Mouse (Mus musculus): ENCODE results near the gene Casp9. TPM values are rescaled to one million over a fixed set of nuclear protein-coding genes. Genes with fewer than 3 reads are reported as not detected.
A peak's percentile ranks its signal among the peaks of the same experiment; 100 is the strongest.

Casp9 gene
- polyA plus RNA-seq, 1 experiment, result not detected

DNA sequence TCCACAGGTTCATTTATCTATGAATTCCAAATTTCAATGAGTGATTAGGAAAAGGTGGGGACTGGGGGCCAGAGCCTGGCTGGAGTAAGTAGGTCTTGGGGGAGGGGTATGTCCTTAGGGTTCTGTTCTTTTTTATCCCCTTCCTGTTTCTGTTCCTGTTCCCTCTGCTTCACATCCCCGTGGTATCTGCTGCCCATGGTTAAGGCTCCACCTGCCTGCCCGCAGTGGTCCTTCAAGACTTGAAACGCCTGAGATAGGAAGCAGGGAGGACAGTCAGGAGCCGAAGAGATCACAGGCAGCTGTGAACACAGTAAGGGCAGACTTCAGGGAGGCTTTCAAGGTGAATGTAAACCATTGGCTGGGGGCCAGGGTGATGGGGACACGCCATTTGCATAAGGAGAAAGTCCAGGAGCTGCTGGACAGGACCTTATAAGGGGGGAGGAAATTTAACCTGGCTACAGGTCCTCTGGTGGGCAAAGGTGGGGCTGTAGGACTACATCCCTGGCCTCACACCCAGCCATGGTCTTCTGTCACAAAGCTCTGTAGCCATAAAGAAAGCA lies 41.2 kb downstream of the Casp9 start:
- Histone ChIP-seq H3K27ac (ENCODE audit: insufficient read depth, low read depth, low read length) (0 out of 2 replicates have a peak overlapping the region, but pooled peaks have one; percentile 46), H3K4me1 (ENCODE audit: control insufficient read depth, insufficient read depth, low read length) (peaks cover 21% of the 10 kb centered on the region), H3K4me3 (ENCODE audit: insufficient read depth, low read depth, low read length) (no peak overlapping the region)
- TF ChIP-seq CTCF (IDR thresholded peaks at IDR 0.05; ENCODE audit: insufficient read depth, low read depth, low read length), result no peak
- no peak for TF ChIP-seq POLR2A (IDR thresholded peaks at IDR 0.05; ENCODE audit: insufficient read depth, low read depth, low read length)
- 72% methylated on average over 5 of the region's 5 CpGs for WGBS

DNA sequence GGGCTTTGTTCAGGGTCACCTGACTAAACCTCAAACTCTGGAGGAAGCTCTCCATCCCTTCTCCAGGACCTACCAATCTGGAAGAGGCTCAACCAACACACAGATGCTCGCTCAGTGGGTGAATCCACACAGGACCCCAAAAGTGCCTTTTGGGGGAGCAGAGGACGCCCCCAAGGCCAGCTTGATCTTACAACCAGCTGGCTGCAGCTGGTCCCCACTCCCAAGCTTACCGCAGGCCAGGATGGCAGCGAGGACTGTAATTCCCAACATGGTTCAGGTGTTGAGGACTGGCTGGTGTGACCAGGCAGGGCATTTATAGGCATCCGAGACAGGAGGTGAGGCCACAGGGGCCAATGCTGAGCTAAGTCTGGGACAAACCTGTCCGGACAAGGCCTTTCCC lies 52.6 kb downstream of the Casp9 start, which contains the start of gene Ctrc:
Ctrc (minus strand) TSS at position 361 of the 400 bp plus-strand sequence.
- no peak within 1 kb of the TSS for H3K27ac ChIP-seq (ENCODE audit: insufficient read depth, low read depth, low read length)
- 89% methylated on average over 6 of the region's 6 CpGs for WGBS
- TF ChIP-seq CTCF (IDR thresholded peaks at IDR 0.05; ENCODE audit: insufficient read depth, low read depth, low read length), result no peak
- no peak for TF ChIP-seq POLR2A (IDR thresholded peaks at IDR 0.05; ENCODE audit: insufficient read depth, low read depth, low read length)
- H3K4me1 ChIP-seq (ENCODE audit: control insufficient read depth, insufficient read depth, low read length), result no peaks in the 10 kb centered on the region
- no peak within 1 kb of the TSS for H3K4me3 ChIP-seq (ENCODE audit: insufficient read depth, low read depth, low read length)

DNA sequence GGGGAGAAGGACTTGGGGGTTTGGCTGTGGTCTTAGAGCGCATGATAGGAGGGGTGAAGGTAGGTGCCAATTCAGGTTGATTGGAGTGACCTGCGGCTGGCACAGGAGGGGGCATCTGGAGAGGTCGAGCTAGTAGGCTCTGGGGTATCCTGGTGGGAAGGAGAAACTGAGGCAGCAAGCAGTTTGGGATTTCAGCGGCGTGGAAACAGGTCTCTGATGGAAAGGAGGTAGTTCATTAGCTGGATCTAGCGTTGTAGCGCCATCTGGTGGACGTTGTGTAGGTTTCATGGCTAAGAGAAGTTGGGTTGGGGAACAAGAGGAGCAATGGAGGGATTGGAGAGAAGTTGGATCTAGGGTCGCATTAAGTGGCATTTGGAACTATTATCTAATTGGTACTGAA lies 60.0 kb downstream of the Casp9 start:
- TF ChIP-seq CTCF (IDR thresholded peaks at IDR 0.05; ENCODE audit: insufficient read depth, low read depth, low read length) (no peak), POLR2A (IDR thresholded peaks at IDR 0.05; ENCODE audit: insufficient read depth, low read depth, low read length) (no peak)
- peaks cover 7% of the 10 kb centered on the region for H3K4me1 ChIP-seq (ENCODE audit: control insufficient read depth, insufficient read depth, low read length)
- 48% methylated on average over 9 of the region's 9 CpGs for WGBS
- H3K27ac ChIP-seq (ENCODE audit: insufficient read depth, low read depth, low read length), result no peak overlapping the region
- no peak overlapping the region for H3K4me3 ChIP-seq (ENCODE audit: insufficient read depth, low read depth, low read length)

DNA sequence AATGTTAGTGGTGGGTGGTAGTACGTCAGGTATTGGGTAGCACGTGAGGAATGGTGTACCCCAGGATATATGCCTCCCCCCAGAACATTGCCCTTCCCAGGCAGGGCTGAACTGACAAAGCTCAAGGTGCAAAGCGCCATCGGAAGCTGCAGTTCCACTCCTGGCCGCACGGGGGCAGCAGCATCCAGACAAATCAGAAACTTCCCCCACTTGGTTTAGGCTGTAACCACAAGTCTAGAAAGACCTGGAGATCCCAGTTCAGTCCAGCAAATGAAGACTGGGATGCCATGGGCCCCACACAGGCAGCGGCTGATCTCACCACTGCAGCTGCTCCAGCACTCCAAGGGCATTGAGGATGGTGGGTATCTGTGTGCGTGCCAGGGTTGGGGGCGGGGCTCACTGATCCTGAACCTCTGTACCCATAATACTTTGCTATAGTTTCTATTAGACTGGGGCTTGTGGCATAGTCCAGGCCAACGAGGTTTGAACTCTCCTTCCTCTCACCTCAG lies 64.1 kb downstream of the Casp9 start:
- Histone ChIP-seq H3K4me3 (ENCODE audit: insufficient read depth, low read depth, low read length) (no peak overlapping the region), H3K4me1 (ENCODE audit: control insufficient read depth, insufficient read depth, low read length) (peaks cover 12% of the 10 kb centered on the region), H3K27ac (ENCODE audit: insufficient read depth, low read depth, low read length) (no peak overlapping the region)
- 10% methylated on average over 10 of the region's 10 CpGs for WGBS
- TF ChIP-seq POLR2A (IDR thresholded peaks at IDR 0.05; ENCODE audit: insufficient read depth, low read depth, low read length), result no peak
- TF ChIP-seq CTCF (IDR thresholded peaks at IDR 0.05; ENCODE audit: insufficient read depth, low read depth, low read length), result peak; percentile 94

DNA sequence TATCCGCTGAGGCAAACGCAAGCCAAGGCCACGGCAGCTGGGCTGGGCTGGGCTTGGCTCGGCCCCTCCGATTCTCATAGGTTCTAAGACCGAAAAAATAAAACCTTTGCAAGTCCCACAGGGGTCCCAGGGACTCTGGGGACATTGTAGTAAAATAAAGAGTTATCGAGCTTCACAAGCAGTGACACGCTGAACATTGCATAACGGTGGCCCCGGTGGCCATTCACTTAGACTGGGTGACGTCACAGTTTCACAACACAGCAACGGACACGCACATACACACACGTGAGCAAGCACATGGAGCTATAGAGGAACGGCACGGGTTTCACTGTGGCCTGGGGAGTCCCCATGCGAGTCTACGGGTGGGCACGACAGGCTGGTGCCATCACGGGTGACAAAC lies 65.1 kb downstream of the Casp9 start:
- 80% methylated on average over 20 of the region's 20 CpGs for WGBS
- TF ChIP-seq POLR2A (IDR thresholded peaks at IDR 0.05; ENCODE audit: insufficient read depth, low read depth, low read length), result no peak
- no peak for TF ChIP-seq CTCF (IDR thresholded peaks at IDR 0.05; ENCODE audit: insufficient read depth, low read depth, low read length)
- H3K4me1 ChIP-seq (ENCODE audit: control insufficient read depth, insufficient read depth, low read length), result peaks cover 19% of the 10 kb centered on the region
- H3K4me3 ChIP-seq (ENCODE audit: insufficient read depth, low read depth, low read length), result no peak overlapping the region
- no peak overlapping the region for H3K27ac ChIP-seq (ENCODE audit: insufficient read depth, low read depth, low read length)

DNA sequence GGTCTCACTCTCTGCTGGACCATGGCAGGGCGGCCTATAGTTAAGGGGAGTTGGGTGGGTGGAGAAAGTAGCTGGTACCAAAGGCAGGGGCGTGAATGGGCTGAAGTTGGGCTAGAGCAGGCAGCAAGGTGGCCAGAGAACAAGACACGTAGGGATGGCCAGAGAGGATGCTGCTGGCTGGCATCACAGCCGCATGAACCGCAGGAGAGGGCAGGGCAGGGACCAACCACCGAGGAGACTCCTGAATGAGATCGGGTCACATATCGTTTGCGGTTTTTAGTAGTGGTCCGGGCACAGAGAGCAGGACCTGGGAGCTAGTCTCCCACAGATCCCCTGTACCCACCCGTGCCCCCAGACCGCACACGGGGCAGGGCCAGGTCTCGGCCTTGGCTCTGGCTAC lies 65.9 kb downstream of the Casp9 start:
- 95% methylated on average over 14 of the region's 14 CpGs for WGBS
- TF ChIP-seq CTCF (IDR thresholded peaks at IDR 0.05; ENCODE audit: insufficient read depth, low read depth, low read length), result no peak
- TF ChIP-seq POLR2A (IDR thresholded peaks at IDR 0.05; ENCODE audit: insufficient read depth, low read depth, low read length), result no peak
- Histone ChIP-seq H3K4me3 (ENCODE audit: insufficient read depth, low read depth, low read length) (no peak overlapping the region), H3K4me1 (ENCODE audit: control insufficient read depth, insufficient read depth, low read length) (peaks cover 25% of the 10 kb centered on the region), H3K27ac (ENCODE audit: insufficient read depth, low read depth, low read length) (no peak overlapping the region)

DNA sequence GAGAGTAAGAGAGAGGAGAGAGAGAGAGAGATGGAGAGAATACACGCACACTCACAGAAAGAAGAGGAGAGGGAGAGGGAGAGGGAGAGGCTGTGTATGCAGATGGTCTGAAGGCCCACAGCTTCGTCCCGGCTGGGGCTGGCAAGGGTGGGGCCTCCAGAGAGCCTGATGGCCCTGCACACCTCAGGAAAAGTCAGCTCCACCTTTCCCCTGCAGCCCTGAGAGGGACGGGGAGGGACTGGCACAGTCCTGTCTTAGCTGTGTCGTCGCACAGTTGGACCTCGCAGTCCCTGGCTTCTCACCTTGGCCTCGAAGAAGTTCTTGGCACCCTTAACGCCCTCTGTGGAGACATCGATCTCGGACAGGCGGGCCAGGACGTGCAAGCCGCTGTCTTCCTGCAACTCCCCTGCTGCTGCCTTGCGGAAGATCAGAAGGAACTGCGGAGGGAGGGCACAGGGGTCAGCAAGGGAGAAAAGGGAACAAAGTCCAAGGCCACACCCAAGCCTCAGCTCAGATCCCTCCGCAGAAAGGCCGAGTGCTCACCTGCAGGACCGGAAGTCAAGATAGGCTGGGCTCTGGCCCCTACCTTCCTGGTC lies 66.9 kb downstream of the Casp9 start:
- no peak for TF ChIP-seq POLR2A (IDR thresholded peaks at IDR 0.05; ENCODE audit: insufficient read depth, low read depth, low read length)
- TF ChIP-seq CTCF (IDR thresholded peaks at IDR 0.05; ENCODE audit: insufficient read depth, low read depth, low read length), result no peak
- H3K27ac ChIP-seq (ENCODE audit: insufficient read depth, low read depth, low read length), result no peak overlapping the region
- WGBS, result 83% methylated on average over 19 of the region's 19 CpGs

DNA sequence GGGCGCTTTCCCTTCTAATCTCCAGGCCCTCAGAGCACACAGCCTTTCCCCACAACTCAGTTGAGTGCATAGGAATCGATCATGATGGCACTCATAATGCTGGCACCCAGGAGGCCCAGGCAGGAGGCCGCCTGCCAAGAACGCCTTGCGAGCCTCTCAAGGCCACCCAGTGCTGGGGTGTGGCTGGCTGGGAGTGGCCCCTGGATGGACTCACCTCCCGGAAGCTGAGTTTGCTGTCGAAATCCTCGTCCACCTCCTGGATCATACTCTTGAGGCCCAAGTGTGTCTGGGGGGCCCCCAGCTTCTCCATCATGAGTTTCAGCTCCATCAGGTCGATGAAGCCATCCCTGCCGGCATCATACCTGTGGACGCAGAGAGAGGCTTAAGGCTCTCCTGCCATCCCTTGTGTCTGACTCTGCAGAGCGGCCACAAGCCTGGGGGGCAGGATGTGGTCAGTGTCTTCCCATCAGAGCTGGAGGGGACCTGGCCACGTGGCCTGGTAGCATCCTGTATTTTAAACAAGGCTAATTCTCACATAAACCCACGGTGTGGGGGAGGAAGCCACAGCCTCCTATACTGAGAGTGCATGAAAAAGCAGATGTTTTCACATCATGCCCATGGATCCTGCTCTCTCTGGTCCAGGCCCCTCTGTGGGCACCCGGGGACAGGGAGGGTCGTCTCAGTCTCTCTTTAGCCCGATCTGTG lies 68.3 kb downstream of the Casp9 start:
- no peak overlapping the region for H3K27ac ChIP-seq (ENCODE audit: insufficient read depth, low read depth, low read length)
- H3K4me3 ChIP-seq (ENCODE audit: insufficient read depth, low read depth, low read length), result no peak overlapping the region
- 84% methylated on average over 17 of the region's 17 CpGs for WGBS
- H3K4me1 ChIP-seq (ENCODE audit: control insufficient read depth, insufficient read depth, low read length), result peaks cover 26% of the 10 kb centered on the region
- TF ChIP-seq POLR2A (IDR thresholded peaks at IDR 0.05; ENCODE audit: insufficient read depth, low read depth, low read length) (no peak), CTCF (IDR thresholded peaks at IDR 0.05; ENCODE audit: insufficient read depth, low read depth, low read length) (no peak)

More for the DNA sequence above, 66.9 kb downstream of the Casp9 start:
- Histone ChIP-seq H3K4me1 (ENCODE audit: control insufficient read depth, insufficient read depth, low read length) (peaks cover 25% of the 10 kb centered on the region), H3K4me3 (ENCODE audit: insufficient read depth, low read depth, low read length) (no peak overlapping the region)

DNA sequence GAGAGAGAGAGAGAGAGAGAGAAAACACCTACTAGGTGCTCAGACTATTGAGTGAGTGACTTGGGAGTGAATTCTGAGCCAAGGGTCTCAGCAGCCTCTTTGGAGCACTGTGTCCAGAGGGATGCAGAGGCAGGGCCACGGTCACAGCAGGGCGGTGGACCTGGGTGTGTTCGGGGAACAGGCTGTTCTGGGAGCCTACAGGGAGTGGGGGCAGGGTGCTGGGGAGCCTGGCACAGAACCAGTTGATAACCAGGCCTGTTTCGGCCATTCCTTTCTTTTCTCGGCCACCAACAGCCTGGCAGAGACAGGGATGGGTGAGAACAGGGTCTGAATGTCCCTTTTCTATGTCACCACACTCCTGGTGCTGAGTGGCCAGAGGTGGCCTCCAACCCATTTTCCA lies 69.5 kb downstream of the Casp9 start:
- Histone ChIP-seq H3K4me1 (ENCODE audit: control insufficient read depth, insufficient read depth, low read length) (peaks cover 33% of the 10 kb centered on the region), H3K4me3 (ENCODE audit: insufficient read depth, low read depth, low read length) (no peak overlapping the region), H3K27ac (ENCODE audit: insufficient read depth, low read depth, low read length) (no peak overlapping the region)
- 73% methylated on average over 5 of the region's 5 CpGs for WGBS
- TF ChIP-seq CTCF (IDR thresholded peaks at IDR 0.05; ENCODE audit: insufficient read depth, low read depth, low read length) (no peak), POLR2A (IDR thresholded peaks at IDR 0.05; ENCODE audit: insufficient read depth, low read depth, low read length) (no peak)
